Mouse (Mus musculus): ENCODE data around the gene Ccnk. TPM values are rescaled to one million over a fixed set of nuclear protein-coding genes. Genes with fewer than 3 reads are reported as not detected.

Ccnk gene
- polyA plus RNA-seq (2014; fragmentation: Nextera tagmentation; extraction: Ambion mirVana) = 4.3 and 5.2 TPM in 2 replicates

DNA sequence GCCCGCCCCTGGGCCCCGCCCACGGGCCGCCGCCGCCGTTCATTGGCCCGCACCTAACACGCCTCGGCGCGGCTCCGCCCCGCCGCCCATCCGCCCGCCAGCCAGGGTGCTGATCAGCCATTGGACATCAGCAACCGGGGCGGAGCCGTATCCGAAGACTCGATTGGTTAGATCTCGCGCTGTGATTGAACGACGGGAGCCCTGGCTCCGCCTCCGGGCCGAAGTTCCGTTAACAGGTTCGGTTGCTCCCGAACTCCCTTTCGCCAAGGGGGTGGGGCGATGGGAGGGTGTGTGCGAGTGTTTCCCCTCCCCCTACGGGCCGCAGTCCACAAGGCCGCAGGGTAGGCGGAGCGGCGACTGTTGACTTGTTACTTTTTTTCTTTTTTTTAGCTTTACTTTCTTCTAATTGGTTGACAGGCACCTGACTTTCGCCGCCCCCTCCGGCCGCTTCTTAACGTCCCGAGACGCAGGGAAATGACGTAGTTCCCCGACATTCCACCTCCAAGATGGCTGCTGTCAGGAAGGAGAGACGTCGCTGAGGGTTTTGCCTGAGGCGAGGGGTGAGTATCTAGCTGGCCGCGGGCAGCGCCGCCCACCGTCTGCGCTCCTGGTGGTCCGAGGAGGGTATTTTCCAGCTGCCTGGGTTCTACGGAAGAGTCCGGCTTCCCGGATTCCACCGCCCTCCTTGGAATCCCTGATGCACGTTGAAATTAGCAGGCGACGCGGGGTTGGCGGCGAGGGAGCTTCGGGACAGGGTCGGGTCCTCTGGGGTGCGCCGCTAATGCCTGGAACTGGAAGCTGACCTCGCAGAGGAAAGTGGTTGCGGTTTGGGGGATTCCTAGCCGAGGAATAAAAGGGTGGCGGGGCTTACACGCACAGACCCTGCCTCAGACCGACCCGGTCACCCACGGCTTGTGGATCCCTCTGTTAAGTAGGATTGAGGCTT is at the start of gene Ccnk:
Ccnk (plus strand) TSS at position 259 of the 946 bp plus-strand sequence.
- under 1% methylated on average over 82 of the region's 82 CpGs for WGBS
- Histone ChIP-seq H3K4me3 (ENCODE audit: low read depth, low read length) (peak within 1 kb of the TSS; percentile 91), H3K4me2 (peak within 1 kb of the TSS; percentile 86), H3K27me3 (replicated peaks; ENCODE audit: control insufficient read depth, insufficient read depth, low read length) (no peaks in the 10 kb centered on the region), H3K36me3 (ENCODE audit: control insufficient read depth, insufficient read depth, low read length) (peaks cover 6% of the 10 kb centered on the region; the same call in 1 of the 2 replicates), H3K27ac (ENCODE audit: low read depth, low read length) (peak within 1 kb of the TSS; percentile 91), H3K9ac (ENCODE audit: low read depth, low read length) (peak within 1 kb of the TSS; percentile 98), H3K4me1 (replicated peaks; ENCODE audit: control insufficient read depth, insufficient read depth, low read length) (peaks cover 18% of the 10 kb centered on the region), H3K9me3 (ENCODE audit: control insufficient read depth, low read length) (no peaks in the 10 kb centered on the region)
- ATAC-seq (replicated peaks; ENCODE audit: low FRiP score) (peak; percentile 95), DNase-seq (ENCODE audit: low spot score) (peak; percentile 96)

DNA sequence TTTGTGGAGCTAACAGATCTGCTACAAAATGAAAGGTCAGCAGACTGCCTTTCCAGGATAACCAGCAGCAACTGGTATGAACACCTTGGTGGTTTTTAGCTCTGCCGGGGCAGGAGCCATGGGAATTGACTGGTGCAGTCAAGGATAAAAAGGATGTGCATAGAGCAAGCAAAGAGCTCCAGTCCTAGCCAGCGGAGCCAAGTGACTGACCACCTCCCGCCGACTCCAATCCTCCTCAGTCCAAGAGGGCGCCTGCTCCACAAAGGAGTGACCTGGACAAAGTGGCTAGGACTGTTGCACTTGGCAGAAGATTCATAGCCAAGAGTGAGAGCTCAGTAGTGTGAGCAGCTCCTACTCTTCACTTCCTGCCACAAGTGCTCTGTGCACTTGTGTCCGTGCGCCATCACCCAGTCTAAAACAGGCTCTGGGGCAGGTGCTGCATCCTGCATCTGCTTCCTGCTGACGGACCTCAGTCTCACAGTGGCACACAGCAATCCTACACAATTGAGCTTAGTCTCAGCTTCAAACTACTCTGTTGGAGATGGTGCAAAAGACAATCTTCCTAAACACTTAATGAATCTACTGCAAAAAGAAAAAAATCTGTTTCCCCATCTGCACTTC is 46.8 kb upstream of the Ccnk start:
- Histone ChIP-seq H3K27me3 (replicated peaks; ENCODE audit: control insufficient read depth, insufficient read depth, low read length) (no peaks in the 10 kb centered on the region), H3K4me3 (ENCODE audit: low read depth, low read length) (no peak overlapping the region), H3K27ac (ENCODE audit: low read depth, low read length) (no peak overlapping the region), H3K4me1 (replicated peaks; ENCODE audit: control insufficient read depth, insufficient read depth, low read length) (no peaks in the 10 kb centered on the region), H3K9ac (ENCODE audit: low read depth, low read length) (no peak overlapping the region), H3K4me2 (no peak overlapping the region), H3K9me3 (ENCODE audit: control insufficient read depth, low read length) (no peaks in the 10 kb centered on the region), H3K36me3 (ENCODE audit: control insufficient read depth, insufficient read depth, low read length) (peaks cover 16% of the 10 kb centered on the region)
- no peak for DNase-seq (ENCODE audit: low spot score)
- no peak for ATAC-seq (replicated peaks; ENCODE audit: low FRiP score)
- WGBS = 94% methylated on average over 8 of the region's 8 CpGs

DNA sequence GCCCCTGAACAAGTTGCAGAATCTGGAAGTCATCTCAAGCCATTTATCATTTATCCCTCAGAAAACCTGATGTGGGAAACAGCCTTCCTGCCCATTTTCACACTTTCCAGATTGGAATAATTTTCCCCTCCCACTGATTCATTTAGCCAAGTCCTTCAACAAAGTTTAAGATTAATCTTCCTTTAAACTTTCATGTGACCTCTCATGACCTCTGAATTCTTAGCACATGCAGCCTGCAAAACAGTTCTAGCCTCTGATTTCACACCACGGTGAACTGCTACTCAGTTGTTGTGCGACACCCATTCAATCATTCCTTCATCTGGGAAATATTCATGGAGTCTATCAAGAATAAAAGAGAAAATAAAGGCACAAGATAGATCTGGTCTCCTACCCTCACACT is 46.2 kb upstream of the Ccnk start:
- Histone ChIP-seq H3K9ac (ENCODE audit: low read depth, low read length) (no peak overlapping the region), H3K27me3 (replicated peaks; ENCODE audit: control insufficient read depth, insufficient read depth, low read length) (no peaks in the 10 kb centered on the region), H3K27ac (ENCODE audit: low read depth, low read length) (no peak overlapping the region), H3K4me1 (replicated peaks; ENCODE audit: control insufficient read depth, insufficient read depth, low read length) (no peaks in the 10 kb centered on the region), H3K36me3 (ENCODE audit: control insufficient read depth, insufficient read depth, low read length) (peaks cover 16% of the 10 kb centered on the region), H3K4me2 (no peak overlapping the region), H3K4me3 (ENCODE audit: low read depth, low read length) (no peak overlapping the region), H3K9me3 (ENCODE audit: control insufficient read depth, low read length) (no peaks in the 10 kb centered on the region)
- 85% methylated on average over 2 of the region's 2 CpGs for WGBS
- no peak for ATAC-seq (replicated peaks; ENCODE audit: low FRiP score)
- DNase-seq (ENCODE audit: low spot score) = no peak

DNA sequence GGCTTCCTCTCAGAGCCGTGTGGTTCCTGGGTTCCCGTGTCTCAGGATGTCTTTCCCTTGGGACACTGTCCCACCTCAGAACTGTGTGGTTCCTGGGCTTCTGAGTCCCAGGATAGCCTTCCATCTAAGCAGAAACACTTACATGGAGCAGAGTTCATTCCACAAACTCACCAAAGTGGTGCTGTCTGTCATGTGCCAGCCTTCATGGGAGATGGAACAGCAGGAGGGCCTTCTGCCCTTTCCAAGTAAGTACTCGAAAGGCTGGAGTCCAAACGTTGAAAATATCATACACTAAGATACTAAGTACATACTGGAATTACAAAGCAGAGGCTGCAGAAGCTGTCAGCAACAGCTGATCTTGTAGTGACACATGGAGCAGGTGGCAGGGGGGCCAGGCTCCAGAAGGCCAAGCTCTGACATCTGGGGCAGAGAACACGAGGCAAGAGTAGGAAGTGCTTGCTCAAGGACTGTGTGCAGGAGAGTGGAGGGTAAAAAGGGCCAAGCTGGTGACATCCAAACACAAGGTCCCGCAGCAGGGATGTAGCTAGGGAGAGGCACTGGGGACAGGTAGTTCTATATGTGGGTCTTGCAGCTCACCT is 43.7 kb upstream of the Ccnk start:
- 80% methylated on average over 6 of the region's 6 CpGs for WGBS
- Histone ChIP-seq H3K9ac (ENCODE audit: low read depth, low read length) (no peak overlapping the region), H3K9me3 (ENCODE audit: control insufficient read depth, low read length) (no peaks in the 10 kb centered on the region), H3K4me3 (ENCODE audit: low read depth, low read length) (no peak overlapping the region), H3K4me1 (replicated peaks; ENCODE audit: control insufficient read depth, insufficient read depth, low read length) (0 out of 2 replicates have a peak, but pooled peaks cover 2% of the 10 kb centered on the region), H3K27me3 (replicated peaks; ENCODE audit: control insufficient read depth, insufficient read depth, low read length) (no peaks in the 10 kb centered on the region), H3K4me2 (no peak overlapping the region), H3K27ac (ENCODE audit: low read depth, low read length) (no peak overlapping the region), H3K36me3 (ENCODE audit: control insufficient read depth, insufficient read depth, low read length) (peaks cover 5% of the 10 kb centered on the region; the same call in 1 of the 2 replicates)
- no peak for ATAC-seq (replicated peaks; ENCODE audit: low FRiP score)
- no peak for DNase-seq (ENCODE audit: low spot score)

DNA sequence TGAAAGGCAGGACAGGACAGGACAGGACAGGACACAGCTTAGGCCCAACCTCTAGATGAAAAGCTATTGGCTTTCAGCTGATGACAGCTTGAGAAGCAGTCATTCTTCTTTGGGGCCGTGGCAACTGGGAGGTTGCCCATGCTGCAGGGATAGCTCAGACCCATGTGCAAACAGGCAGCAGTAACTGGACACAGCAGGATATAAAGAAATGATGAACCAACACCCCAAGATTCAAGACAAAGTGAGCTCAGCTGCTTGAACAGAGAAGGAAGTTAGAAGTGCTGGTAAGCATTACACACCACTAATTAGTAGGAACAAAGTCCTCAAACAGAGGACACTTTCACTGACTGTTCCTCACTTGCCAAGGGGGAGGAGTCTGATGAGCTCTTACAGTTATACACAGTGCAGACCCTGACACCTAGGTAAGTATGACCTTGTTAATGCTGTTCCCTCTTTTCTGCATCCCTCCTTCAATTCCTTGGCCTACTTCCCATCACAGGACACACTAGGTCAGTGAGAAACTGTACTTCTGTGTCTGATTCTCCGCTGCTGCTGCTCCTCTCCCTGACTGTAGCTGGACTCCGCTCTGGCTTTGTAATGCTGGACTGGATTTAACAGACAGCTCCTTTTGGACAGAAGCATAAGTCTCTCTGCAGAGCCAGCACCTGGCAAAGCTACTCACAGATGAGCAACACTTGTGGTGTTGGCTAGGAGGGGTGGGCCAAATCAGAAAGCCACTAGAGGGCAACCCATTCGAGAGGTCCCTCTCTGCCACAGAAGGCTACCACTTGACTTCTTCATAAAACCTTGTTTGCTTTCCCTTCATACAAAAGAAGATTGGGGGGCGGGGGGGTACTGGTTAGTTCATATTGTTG is 35.5 kb upstream of the Ccnk start:
- 85% methylated on average over 5 of the region's 5 CpGs for WGBS
- Histone ChIP-seq H3K4me1 (replicated peaks; ENCODE audit: control insufficient read depth, insufficient read depth, low read length) (0 out of 2 replicates have a peak, but pooled peaks cover 2% of the 10 kb centered on the region), H3K27me3 (replicated peaks; ENCODE audit: control insufficient read depth, insufficient read depth, low read length) (no peaks in the 10 kb centered on the region), H3K9me3 (ENCODE audit: control insufficient read depth, low read length) (no peaks in the 10 kb centered on the region), H3K4me3 (ENCODE audit: low read depth, low read length) (no peak overlapping the region), H3K9ac (ENCODE audit: low read depth, low read length) (no peak overlapping the region), H3K36me3 (ENCODE audit: control insufficient read depth, insufficient read depth, low read length) (peaks cover 4% of the 10 kb centered on the region; the same call in 1 of the 2 replicates), H3K4me2 (no peak overlapping the region), H3K27ac (ENCODE audit: low read depth, low read length) (no peak overlapping the region)
- no peak for DNase-seq (ENCODE audit: low spot score)
- no peak; the same call in 1 of the 2 replicates for ATAC-seq (replicated peaks; ENCODE audit: low FRiP score)

DNA sequence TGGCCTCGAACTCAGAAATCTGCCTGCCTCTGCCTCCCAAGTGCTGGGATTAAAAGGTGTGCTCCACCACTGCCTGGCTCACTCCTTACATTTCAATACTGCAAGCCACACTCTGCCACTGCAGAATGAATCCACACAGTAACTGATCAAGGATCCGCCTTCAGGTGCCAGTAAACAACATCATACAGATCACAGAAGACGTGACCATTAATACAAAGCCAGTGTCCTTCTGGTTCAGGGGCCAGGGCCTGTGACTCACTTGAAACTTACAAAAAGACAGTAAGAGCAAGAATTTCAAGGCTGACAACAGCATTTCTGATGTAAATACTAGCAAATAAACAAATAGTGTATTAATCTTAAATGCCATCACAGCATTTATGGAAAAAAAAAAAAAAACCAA is 34.2 kb upstream of the Ccnk start:
- Histone ChIP-seq H3K36me3 (ENCODE audit: control insufficient read depth, insufficient read depth, low read length) (peaks cover 4% of the 10 kb centered on the region; the same call in 1 of the 2 replicates), H3K4me2 (no peak overlapping the region), H3K4me3 (ENCODE audit: low read depth, low read length) (no peak overlapping the region), H3K27me3 (replicated peaks; ENCODE audit: control insufficient read depth, insufficient read depth, low read length) (no peaks in the 10 kb centered on the region), H3K9ac (ENCODE audit: low read depth, low read length) (no peak overlapping the region), H3K9me3 (ENCODE audit: control insufficient read depth, low read length) (no peaks in the 10 kb centered on the region), H3K4me1 (replicated peaks; ENCODE audit: control insufficient read depth, insufficient read depth, low read length) (0 out of 2 replicates have a peak, but pooled peaks cover 2% of the 10 kb centered on the region), H3K27ac (ENCODE audit: low read depth, low read length) (no peak overlapping the region)
- ATAC-seq (replicated peaks; ENCODE audit: low FRiP score) (no peak), DNase-seq (ENCODE audit: low spot score) (no peak)
- 96% methylated on average over 3 of the region's 3 CpGs for WGBS

DNA sequence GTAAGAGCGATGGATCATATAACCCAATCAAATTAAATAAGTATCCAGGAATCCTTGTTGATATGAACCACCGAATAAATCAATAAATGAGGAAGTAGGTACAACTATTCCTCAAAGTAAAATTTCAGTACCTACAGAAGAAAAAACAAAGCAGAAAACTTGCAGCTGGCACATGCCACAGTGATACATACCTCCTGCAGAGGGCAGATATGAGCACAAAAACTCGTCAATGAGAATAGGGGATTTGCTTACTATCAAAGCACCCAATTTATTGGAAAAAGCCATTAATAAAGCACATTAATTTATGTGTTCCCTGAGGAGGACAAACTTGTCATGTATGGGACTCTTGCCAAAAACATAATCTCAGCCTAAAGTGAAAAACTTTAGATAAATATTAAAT is 29.6 kb upstream of the Ccnk start:
- H3K4me3 ChIP-seq (ENCODE audit: low read depth, low read length) = no peak overlapping the region
- no peaks in the 10 kb centered on the region for H3K9me3 ChIP-seq (ENCODE audit: control insufficient read depth, low read length)
- peaks cover 4% of the 10 kb centered on the region for H3K36me3 ChIP-seq (ENCODE audit: control insufficient read depth, insufficient read depth, low read length)
- DNase-seq (ENCODE audit: low spot score) (no peak), ATAC-seq (replicated peaks; ENCODE audit: low FRiP score) (no peak)
- H3K27ac ChIP-seq (ENCODE audit: low read depth, low read length) = no peak overlapping the region
- H3K4me2 ChIP-seq = no peak overlapping the region
- H3K4me1 ChIP-seq (replicated peaks; ENCODE audit: control insufficient read depth, insufficient read depth, low read length) = no peaks in the 10 kb centered on the region
- H3K27me3 ChIP-seq (replicated peaks; ENCODE audit: control insufficient read depth, insufficient read depth, low read length) = no peaks in the 10 kb centered on the region
- H3K9ac ChIP-seq (ENCODE audit: low read depth, low read length) = no peak overlapping the region
- WGBS = 73% methylated on average over 3 of the region's 3 CpGs

DNA sequence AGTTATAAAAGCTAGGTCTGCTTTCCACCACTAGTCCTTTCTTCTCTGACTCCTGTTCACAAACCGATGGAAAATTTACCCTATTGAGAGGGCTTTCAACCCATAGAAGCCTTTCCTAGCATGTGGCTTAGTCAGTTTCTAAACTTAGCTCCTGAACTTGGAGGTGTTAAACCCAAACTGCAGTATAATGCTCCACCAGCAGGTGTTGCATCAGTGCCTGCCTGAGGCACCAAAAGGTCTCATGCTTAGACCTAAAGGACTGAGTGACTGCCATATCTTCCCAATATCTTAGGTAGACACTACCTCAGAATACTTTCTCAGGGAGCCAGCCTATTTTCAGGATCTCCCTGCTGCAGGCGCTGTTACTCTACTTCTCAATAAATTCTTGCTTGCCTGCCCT is 26.6 kb upstream of the Ccnk start:
- no peaks in the 10 kb centered on the region for H3K9me3 ChIP-seq (ENCODE audit: control insufficient read depth, low read length)
- peaks cover 6% of the 10 kb centered on the region for H3K36me3 ChIP-seq (ENCODE audit: control insufficient read depth, insufficient read depth, low read length)
- no peak overlapping the region for H3K27ac ChIP-seq (ENCODE audit: low read depth, low read length)
- 95% methylated on average over 2 of the region's 2 CpGs for WGBS
- no peaks in the 10 kb centered on the region for H3K4me1 ChIP-seq (replicated peaks; ENCODE audit: control insufficient read depth, insufficient read depth, low read length)
- H3K9ac ChIP-seq (ENCODE audit: low read depth, low read length) = no peak overlapping the region
- H3K27me3 ChIP-seq (replicated peaks; ENCODE audit: control insufficient read depth, insufficient read depth, low read length) = no peaks in the 10 kb centered on the region
- ATAC-seq (replicated peaks; ENCODE audit: low FRiP score) (no peak; the same call in 1 of the 2 replicates), DNase-seq (ENCODE audit: low spot score) (no peak)
- H3K4me3 ChIP-seq (ENCODE audit: low read depth, low read length) = no peak overlapping the region
- no peak overlapping the region for H3K4me2 ChIP-seq
